Mouse (Mus musculus) regulatory T cell (primary cell): ENCODE measurements around the gene Golga4.

ENCODE experiments used
- in situ Hi-C: fragments of 300-600 bp; cut with MboI, MseI; formaldehyde crosslinking; loops from one replicate; pipeline ENCODE4 v1.15.1; 2025; ENCODE audit warnings: high pct_unique_total_duplicates

The Golga4 gene

DNA sequence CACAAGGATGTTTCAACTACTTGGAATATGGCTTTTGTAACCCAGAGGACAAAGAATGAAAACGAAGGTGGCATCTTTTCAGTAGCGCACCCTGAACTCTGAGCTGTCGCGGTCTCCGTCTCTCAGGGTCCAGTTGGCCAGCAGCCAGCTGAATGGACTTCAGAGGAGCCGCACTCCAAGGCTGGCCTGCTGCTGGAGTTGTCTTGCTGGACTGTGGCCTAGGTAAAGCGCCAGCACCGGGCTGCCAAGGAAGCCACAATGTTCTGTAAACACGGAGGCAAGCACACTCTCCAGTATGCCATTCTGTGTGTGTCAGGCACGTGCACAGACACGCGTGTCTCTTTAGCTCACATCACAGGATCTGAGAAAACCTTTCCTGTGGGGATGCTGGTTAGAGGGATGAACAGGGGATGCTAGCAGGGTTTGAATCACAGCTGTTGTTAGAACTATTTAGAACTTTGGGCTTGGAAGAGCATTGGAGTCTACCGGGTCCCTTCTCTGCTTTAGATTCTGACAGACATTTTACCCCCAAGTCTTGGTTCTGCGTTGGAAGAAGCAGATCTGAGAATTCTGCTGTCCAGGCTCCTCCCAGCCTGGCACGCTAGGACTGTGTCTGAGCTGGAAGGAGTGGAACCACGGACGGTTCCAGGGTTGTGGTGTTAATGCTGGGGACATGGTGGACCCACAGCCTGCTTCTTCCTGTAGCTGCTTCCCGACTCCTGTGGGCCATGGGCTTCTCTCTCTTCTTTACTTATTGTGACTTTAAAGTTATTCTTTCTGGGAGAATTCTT lies 116.5 kb downstream of the Golga4 start:
- in situ Hi-C loops = no loop called here

DNA sequence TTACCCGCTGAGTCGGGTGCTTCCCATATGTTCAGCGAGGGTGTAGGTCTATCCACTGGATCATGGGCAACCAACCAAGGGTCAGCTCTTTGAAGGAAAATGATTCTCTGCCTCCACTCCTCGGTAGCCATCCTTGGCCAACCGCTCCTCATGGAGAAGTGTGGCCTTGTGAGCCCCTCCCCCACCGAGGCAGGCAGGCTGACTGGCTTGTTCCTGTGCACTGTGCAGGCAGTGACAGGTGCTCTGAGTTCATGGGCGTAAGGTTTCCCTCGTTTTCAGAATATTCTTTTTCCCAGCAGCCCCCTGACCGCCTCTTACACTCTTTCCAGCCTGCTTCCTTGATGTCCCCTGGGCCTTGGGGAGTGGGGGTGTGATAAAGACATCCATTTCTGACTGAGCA lies 117.4 kb downstream of the Golga4 start:
- in situ Hi-C loops = no loop called here

DNA sequence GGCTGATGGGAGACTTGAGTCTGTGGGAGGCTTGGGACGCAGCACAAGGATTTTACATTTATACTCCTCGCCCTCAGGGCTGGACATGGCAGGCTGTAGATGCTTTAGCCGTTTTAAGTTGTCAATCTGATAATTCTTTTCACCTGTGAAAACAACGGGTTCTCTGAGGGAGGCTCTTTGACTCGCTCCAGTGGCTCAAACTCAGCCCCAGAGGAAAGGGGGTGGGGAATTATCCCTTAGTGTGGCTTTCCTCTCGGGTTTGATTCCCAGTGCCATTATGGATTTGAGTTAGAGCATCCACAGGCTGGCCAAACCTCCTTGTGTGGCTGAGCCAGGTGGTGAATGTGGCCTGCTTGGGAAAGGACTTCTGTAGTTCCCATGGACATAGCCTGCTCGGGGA lies 118.1 kb downstream of the Golga4 start:
- in situ Hi-C loops = no loop called here

DNA sequence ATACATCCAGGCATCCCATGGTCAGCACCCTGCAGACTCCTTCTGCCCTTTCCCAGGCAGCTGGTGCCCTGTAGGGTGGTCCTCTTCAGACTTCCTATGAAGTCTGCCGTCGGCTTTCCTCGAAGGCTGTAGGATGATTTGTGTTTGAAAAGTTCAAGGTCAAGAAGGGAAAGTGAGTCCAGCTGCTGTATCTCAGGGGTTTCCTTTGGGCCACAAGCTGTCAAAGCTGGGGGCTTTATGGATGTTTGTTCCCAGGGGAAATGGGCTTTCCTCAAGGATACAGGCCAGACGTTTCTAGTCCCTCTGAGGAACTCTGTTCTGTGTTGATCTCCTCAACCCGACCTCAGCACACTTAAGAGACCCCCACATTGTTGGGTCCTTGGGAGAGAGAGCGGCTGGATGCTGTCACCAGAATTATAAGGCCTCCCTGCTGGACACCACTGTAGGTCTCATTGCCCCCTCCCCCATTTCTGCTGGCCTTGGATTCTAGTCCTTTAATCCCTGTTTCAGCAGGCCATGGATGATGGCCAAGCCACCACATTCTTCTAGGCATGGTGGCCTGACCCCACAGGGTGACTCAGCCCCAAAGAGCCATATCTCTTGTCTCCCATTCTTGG lies 123.8 kb downstream of the Golga4 start:
- in situ Hi-C loops = no loop called here
